Mouse (Mus musculus) spleen, postnatal 36 days (tissue): ENCODE results near the gene Ackr4.

Experiments used
- DNase-seq, 2 experiments: peaks; one replicate each; pipeline ENCODE4 v3.0.0; 2022; ENCODE audit warnings: low spot score in 2 of 2, mixed read lengths in 1 of 2

Ackr4 gene

DNA sequence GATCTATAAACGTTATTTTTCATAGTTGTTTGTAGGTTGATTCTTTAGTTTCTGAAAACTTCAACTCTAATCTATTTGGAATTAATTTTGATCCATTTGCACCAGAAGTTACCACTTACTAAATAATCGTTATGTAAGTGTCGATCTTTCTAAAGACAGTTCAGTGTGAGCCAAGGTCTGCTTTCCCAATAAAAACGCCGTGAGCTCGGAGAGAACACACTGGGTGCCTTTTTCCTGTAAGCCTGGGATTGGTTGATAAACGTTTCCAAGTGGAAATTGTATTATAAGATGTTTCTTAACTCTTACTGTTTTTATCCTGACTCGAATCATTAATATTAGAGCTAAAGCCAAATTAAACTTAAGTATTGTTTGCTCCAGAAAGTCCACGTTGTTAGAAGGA lies 19.8 kb downstream of the Ackr4 start:
- no peak for DNase-seq

DNA sequence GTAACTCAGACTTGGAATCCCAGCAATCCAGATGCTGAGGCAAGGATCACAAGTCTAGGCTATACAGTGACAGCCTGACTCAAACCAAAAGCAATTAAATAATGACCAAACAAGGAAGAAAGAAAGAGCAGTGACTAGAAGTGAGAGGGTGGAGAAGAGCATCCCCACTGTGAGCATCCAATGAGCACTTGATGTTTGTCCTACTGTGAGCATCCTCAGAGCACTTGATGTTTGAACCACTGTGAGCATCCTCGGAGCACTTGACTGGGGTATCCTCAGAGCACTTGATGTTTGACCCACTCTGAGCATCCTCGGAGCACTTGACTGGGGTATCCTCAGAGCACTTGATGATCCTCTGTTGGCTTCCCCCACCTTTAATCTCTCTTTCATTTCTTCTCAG lies 21.7 kb downstream of the Ackr4 start:
- DNase-seq, result no peak

- no peak for DNase-seq
Observed at GRCm38 (mm10) chr9:104102901-104103300, 23.8 kb downstream of the Ackr4 start.

DNA sequence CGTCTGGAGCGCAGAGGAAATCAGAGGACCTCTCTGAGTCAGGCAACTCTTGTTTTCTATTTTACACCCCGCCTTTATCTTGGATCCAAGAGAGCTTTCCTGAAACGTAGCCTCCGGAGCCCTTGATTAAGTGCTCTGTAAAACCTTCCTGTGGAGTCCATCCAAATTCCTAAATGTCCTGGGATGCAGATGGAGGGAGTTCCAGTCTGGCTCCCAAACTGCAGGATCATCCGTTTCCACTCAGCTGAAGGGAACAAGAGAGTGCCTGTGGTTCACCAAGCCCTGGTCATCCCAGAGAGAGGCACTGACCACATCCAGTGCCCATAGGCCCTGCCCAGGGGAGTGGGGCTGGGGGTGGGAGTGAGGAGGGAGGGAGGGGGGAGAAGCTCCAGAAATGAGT lies 24.4 kb downstream of the Ackr4 start:
- no peak for DNase-seq

GRCm38 (mm10) chr9:104101458-104101857 lies 25.3 kb downstream of the Ackr4 start:
- DNase-seq, result peak in 1 of 2 experiments; percentile 19

DNA sequence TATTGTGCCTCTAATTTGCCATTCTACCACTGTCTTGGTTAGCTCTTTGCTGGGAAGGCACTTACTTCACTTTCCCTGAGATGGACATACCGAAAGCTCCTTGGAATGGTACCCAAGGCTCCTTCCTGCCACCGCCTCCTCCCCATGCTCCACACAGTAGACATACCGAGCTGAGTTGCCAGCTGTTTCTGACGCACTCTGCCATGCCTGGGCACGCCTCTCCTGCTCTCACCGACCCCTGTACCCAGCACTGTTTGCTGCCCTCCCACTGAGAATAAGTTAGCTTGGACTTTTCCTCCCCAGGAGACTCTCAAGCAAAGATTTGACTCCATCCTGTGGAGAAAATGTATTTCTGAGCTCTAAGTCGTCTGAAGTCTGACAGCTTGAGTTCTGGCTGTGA lies 25.9 kb downstream of the Ackr4 start:
- no peak for DNase-seq

DNA sequence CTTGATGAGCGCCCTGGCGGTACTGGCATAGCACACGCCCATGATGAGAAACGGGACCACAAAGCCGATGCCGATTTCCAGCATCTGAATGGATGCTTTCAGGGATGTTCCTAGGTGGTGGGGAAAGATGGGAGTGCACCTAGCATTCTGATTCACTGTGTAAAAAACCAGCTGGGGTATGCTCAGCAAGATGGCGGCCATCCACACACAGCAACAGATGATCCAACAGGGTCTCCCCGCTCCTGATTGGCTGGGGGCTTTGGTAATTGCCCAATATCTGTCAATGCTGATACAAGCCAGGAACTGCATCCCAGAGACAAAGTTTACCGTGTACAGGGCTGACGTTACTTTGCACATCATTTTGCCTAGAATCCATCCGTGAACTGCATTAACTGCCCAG lies 27.7 kb downstream of the Ackr4 start:
- no peak for DNase-seq

GRCm38 (mm10) chr9:104098256-104098655 lies 28.5 kb downstream of the Ackr4 start:
- DNase-seq, result peak; percentile 13 to 36

DNA sequence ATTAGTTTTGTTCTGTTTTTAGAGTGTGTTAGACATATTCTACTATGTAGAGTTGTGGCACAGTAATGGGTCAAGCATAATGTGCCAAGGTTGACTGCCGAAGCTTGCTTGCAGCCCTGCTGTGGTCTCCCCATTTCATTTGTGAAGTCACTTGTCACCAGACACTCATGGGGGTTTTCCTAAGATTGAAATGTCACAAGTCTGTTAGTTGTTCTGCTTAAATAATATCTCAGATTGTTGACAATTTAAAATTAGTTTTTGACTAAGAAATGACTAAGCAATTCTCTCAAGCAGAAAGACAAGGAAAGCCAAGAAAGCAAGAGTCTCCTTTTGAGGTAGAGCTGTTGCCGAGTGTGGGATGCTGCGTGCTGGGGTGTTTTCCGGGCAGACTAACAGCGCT lies 33.8 kb downstream of the Ackr4 start:
- no peak for DNase-seq

GRCm38 (mm10) chr9:104088555-104088954 lies 38.2 kb downstream of the Ackr4 start:
- DNase-seq, result no peak

DNA sequence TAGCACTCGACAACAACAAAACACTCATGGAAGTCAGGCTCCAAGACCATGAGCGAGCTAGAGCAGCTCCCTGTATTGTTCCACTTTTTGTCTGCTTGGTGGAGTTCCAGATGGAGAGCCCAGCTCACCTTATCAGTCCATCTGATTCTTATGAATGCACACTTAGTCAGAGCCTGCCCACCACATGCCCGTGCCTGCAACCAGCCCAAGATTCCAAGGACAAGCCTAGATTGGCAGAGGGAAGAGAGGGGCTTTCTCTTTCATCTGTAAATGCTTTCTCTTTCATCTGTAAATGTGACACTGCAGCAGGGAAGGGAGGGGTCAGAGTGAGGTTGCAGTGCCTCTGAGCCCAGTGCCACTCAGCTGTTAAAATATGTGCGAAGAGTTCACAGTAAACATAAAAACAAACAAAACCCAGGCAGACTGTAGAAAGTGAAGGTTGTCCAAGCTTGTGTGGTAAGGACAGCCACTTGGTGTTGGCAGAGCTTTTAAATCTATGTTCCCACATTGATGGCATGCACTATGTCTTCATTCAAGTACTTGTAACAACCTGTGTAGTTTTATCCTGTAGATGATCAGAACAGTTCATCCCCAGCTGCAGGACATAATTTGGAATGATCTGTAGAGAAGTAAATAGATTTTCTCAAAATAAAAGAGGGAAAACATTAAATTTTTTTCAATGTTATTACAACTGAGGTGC lies 40.9 kb downstream of the Ackr4 start:
- DNase-seq, result no peak

DNA sequence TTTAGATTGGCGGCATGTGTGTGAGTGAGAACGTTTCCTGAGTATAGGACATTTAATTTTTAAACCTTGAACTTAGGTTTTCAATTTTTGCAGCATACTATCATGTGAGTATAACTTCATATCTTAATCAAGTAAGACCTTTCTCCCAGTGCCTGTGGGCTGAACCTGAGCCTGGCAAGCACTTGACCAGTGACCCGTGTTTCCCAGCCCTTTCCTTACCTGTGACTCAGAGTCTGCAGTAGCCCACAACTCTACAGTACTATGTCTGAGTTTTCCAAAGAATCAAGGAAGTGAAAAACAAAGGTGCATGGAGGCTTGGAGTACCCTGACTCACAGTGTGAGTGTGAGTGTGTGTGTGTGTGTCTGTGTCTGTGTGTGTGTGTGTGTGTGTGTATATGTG lies 46.7 kb downstream of the Ackr4 start:
- no peak for DNase-seq

DNA sequence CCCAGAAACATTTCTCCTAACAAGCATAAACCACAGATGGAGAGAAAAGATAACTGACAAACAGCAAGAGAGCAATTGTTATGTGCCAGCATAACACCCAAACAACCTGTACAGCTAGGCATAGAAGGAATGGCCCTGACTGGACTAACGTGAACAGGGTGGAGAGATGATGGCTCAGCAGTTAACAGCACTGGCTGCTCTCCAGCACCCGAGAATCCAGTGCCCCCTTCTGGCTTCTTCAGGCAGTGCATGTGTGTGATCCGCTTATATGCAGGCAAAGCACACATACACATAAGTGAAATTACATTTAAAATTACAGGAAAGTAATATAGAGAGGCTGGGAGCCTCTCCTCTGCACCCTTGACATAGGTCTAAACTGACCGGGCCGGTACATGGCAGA lies 47.4 kb downstream of the Ackr4 start:
- DNase-seq, result peak; percentile 32

DNA sequence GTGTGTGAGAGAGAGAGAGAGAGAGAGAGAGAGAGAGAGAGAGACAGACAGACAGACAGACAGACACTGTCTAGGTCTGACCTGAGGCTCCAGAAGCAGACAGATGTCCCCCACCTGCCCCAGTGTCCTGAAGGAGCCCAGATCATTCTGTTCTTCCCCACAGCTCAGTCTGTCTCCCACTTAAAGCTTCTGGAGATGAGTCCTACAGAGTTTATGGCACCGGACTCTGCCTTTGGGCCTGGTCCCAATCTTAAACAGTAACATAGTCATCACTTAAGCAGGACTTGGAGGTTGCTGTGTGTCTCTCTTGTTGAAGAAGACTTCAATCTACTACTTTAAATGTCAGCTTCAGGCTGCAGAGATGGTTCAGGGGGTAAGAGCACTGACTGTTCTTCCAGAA lies 48.0 kb downstream of the Ackr4 start:
- no peak for DNase-seq

DNA sequence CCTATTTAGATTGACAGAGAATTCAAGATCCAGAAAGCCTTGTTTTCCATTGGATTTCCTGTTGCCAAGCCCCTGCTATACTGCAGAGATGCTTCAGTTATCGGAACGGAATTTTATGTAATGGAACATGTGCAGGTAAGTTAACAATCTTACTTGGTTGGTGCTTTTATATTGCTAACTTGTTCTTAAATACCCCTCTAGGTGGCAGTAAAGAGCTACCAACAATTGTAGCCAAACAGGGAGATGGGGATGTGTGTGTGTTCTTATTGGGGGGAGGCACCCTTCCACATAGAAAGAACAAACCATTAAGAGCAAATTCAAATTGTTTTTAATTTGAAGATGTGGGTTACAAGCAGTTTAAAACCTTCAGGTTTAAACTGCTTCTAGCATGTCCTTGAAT lies 50.9 kb downstream of the Ackr4 start:
- DNase-seq, result no peak

DNA sequence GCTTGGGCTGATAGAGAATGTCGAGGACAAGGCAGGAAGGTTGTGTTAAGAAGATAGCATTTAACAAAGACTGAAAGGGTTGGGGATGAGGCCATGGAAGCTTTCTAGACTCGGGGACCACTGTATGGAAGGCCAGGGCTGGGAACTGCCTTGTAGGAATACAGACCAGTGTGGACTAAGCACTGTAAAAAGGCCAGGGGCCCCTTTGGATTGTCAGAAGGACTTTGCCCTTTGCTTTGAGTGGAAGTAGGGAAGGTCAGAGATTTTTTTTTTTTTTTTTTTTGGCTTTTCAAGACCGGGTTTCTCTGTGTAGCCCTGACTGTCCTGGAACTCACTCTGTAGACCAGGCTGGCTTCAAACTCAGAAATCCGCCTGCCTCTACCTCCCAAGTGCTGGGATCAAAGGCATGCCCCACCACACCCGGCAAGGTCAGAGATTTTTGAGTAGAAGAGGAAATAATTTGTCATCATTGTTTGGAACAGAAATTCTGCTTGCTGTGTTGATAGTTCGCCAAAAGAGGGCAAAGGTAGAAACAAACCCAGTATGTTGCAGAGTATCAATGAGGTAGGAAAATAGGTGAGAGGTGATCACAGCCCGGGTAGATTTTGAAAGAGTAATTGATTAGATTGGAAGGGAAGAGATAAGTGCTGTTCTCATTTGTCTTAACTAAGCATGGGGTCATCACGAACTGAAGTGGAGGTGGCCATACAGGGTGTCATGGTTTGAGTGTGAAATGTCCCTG lies 55.7 kb downstream of the Ackr4 start:
- no peak for DNase-seq

- no peak for DNase-seq
Observed at GRCm38 (mm10) chr9:104070241-104070640, 56.5 kb downstream of the Ackr4 start.

GRCm38 (mm10) chr9:104064571-104064970 lies 62.2 kb downstream of the Ackr4 start:
- DNase-seq, result no peak

- DNase-seq, result peak; percentile 76 to 78
Observed at GRCm38 (mm10) chr9:104063244-104063961, 63.3 kb downstream of the Ackr4 start, which contains the start of gene Acad11. Acad11 (plus strand) TSS chr9:104063377.

- peak; percentile 56 to 66 for DNase-seq
Observed at GRCm38 (mm10) chr9:104062430-104063243, 64.1 kb downstream of the Ackr4 start, which contains the start of gene Uba5. Uba5 (minus strand) TSS chr9:104063134.

- no peak for DNase-seq
Observed at GRCm38 (mm10) chr9:104051028-104051427, 75.7 kb downstream of the Ackr4 start.

- no peak for DNase-seq
Observed at GRCm38 (mm10) chr9:104043676-104044075, 83.1 kb downstream of the Ackr4 start.
